ENCODE assay signal across 8 mouse cellular contexts in genomic region chr2:43787141-43787540, GRCm38 (mm10). TPM values are rescaled to one million over a fixed set of nuclear protein-coding genes. Genes with fewer than 3 reads are reported as not detected.
DNase-seq lines count a peak whose midpoint lies in the region; ATAC-seq and TF ChIP-seq lines count a peak whose summit lies in the region.

No protein-coding gene starts in this region.

- no peaks in the 10 kb centered on the region for H3K79me2 ChIP-seq in liver, adult 2 months (ENCODE audit: control insufficient read depth, insufficient read depth, low read length)

- no peaks in the 10 kb centered on the region for H3K27me3 ChIP-seq in lung, embryonic 14.5 days (ENCODE audit: insufficient read depth, low read length)
- 0 out of 2 replicates have a peak, but pooled peaks cover 3% of the 10 kb centered on the region for H3K27me3 ChIP-seq in hindbrain, embryonic 12.5 days
- H3K27me3 ChIP-seq in liver, adult 2 months (ENCODE audit: control insufficient read depth, insufficient read depth, low read length): no peaks in the 10 kb centered on the region

- H3K4me3 ChIP-seq in lung, embryonic 14.5 days (ENCODE audit: low read depth, low read length): no peak overlapping the region
- peak overlapping the region; percentile 24 for H3K4me3 ChIP-seq in cortical plate, adult 2 months (ENCODE audit: insufficient read depth, low read length)
- H3K4me3 ChIP-seq in hindbrain, embryonic 12.5 days: no peak overlapping the region
- H3K4me3 ChIP-seq in liver, adult 2 months (ENCODE audit: insufficient read depth, low read depth, low read length): no peak overlapping the region

- no peaks in the 10 kb centered on the region for H3K9me3 ChIP-seq in lung, embryonic 14.5 days (ENCODE audit: low read depth, low read length)
- no peaks in the 10 kb centered on the region for H3K9me3 ChIP-seq in hindbrain, embryonic 12.5 days (replicated peaks)

- no peak overlapping the region for H3K4me2 ChIP-seq in lung, embryonic 14.5 days
- no peak overlapping the region for H3K4me2 ChIP-seq in hindbrain, embryonic 12.5 days (replicated peaks)

- ATAC-seq in lung, embryonic 14.5 days (ENCODE audit: insufficient read depth): peak; percentile 72; the same call in 1 of the 2 replicates
- ATAC-seq in hindbrain, embryonic 12.5 days (ENCODE audit: low FRiP score): peak; percentile 72

- H3K9ac ChIP-seq in lung, embryonic 14.5 days: no peak overlapping the region
- H3K9ac ChIP-seq in hindbrain, embryonic 12.5 days: no peak overlapping the region
- no peak overlapping the region for H3K9ac ChIP-seq in liver, adult 2 months (ENCODE audit: low read depth, low read length)

- peak; percentile 71 for DNase-seq in lung, embryonic 14.5 days
- no peak for DNase-seq in lung, postnatal 36 days
- peak; percentile 17 for DNase-seq in adrenal gland, adult 2 months
- no peak for DNase-seq in liver, adult 2 months (ENCODE audit: extremely low read depth, low read depth, low spot score)
- peak; percentile 75 for DNase-seq in retina, postnatal 1 day
- no peak for DNase-seq in spleen, adult 18-20 months

- 30% methylated on average over 12 of the region's 12 CpGs for WGBS in lung, embryonic 14.5 days
- 48% methylated on average over 12 of the region's 12 CpGs for WGBS in hindbrain, embryonic 12.5 days
- WGBS in liver, adult 2 months: 46% methylated on average over 12 of the region's 12 CpGs

- peak; percentile 69 for TF ChIP-seq CTCF in lung, embryonic 14.5 days (IDR thresholded peaks at IDR 0.05; ENCODE audit: low read depth)
- peak; percentile 80 for TF ChIP-seq CTCF in cortical plate, adult 2 months (IDR thresholded peaks at IDR 0.05; ENCODE audit: extremely low read depth, insufficient read depth, low read length)
- peak; percentile 59 for TF ChIP-seq CTCF in liver, adult 2 months (IDR thresholded peaks at IDR 0.05; ENCODE audit: low read depth, low read length)

- H3K4me1 ChIP-seq in lung, embryonic 14.5 days (ENCODE audit: insufficient read depth): peaks cover 8% of the 10 kb centered on the region; the same call in 1 of the 2 replicates
- peaks cover 5% of the 10 kb centered on the region for H3K4me1 ChIP-seq in cortical plate, adult 2 months (ENCODE audit: control insufficient read depth, insufficient read depth, low read length)
- 0 out of 2 replicates have a peak, but pooled peaks cover 5% of the 10 kb centered on the region for H3K4me1 ChIP-seq in hindbrain, embryonic 12.5 days
- H3K4me1 ChIP-seq in liver, adult 2 months (ENCODE audit: control insufficient read depth, insufficient read depth, low read length): no peaks in the 10 kb centered on the region

- H3K27ac ChIP-seq in lung, embryonic 14.5 days (ENCODE audit: low read depth): no peak overlapping the region
- H3K27ac ChIP-seq in cortical plate, adult 2 months (ENCODE audit: insufficient read depth, low read length): peak overlapping the region; percentile 85; the same call in 1 of the 2 replicates
- no peak overlapping the region for H3K27ac ChIP-seq in hindbrain, embryonic 12.5 days
- no peak overlapping the region for H3K27ac ChIP-seq in liver, adult 2 months (replicated peaks; ENCODE audit: insufficient read depth, low read depth, low read length)

- peak; percentile 18; the same call in 1 of the 2 replicates for TF ChIP-seq POLR2A in cortical plate, adult 2 months (IDR thresholded peaks at IDR 0.05; ENCODE audit: extremely low read depth, insufficient read depth, low read length)
- no peak for TF ChIP-seq POLR2A in liver, adult 2 months (IDR thresholded peaks at IDR 0.05; ENCODE audit: extremely low read depth, insufficient read depth, low read length)

- H3K36me3 ChIP-seq in lung, embryonic 14.5 days (ENCODE audit: insufficient read depth): no peaks in the 10 kb centered on the region
- H3K36me3 ChIP-seq in hindbrain, embryonic 12.5 days: no peaks in the 10 kb centered on the region
- no peaks in the 10 kb centered on the region for H3K36me3 ChIP-seq in liver, adult 2 months (ENCODE audit: control insufficient read depth, insufficient read depth, low read length)

RNA-seq across cellular contexts. Expression of gene Arhgap15, which starts 38.5 kb away (rescaled TPM):
- polyA plus RNA-seq in lung, embryonic 14.5 days (2014; fragmentation: Nextera tagmentation; extraction: Ambion mirVana): 0.86 and 1.4 TPM in 2 replicates
- total RNA-seq in adrenal gland, adult 2 months (2021): 1 to 10 TPM; 1.8 to 2.6 TPM
- 0.08 and 0.09 TPM in 2 replicates for polyA plus RNA-seq in adrenal gland, adult 2 months (2012; rRNA removed)
- 8.9 and 10.6 TPM in 2 replicates for polyA plus RNA-seq in cortical plate, adult 2 months (2012; rRNA removed)
- 1.2 and 1.4 TPM in 2 replicates for polyA plus RNA-seq in hindbrain, embryonic 12.5 days (2016; fragmentation: Nextera tagmentation; extraction: Ambion mirVana)
- total RNA-seq in liver, adult 2 months (2014; rRNA removed): 2.4 and 2.7 TPM in 2 replicates
- polyA plus RNA-seq in liver, adult 2 months (2012; rRNA removed): 0.06 and 0.12 TPM in 2 replicates

Comparison
In these comparisons a context has a peak if more than half of its experiments do, and no peak if none do; other contexts are left out.
1. DNase-seq: peak in lung, embryonic 14.5 days (single experiment), adrenal gland, adult 2 months (single experiment) and retina, postnatal 1 day (single experiment); none in lung, postnatal 36 days (single experiment), liver, adult 2 months (single experiment) and spleen, adult 18-20 months (0 of 2).
2. Peak in every context shown above with its lines, with median percentiles within 50 percentile points of each other: CTCF ChIP-seq.